Mouse (Mus musculus) G1E (cell line): ENCODE results near the gene Cdkl3.

Experiments used
- CTCF ChIP-seq: IDR thresholded peaks from 2 replicates; pipeline ENCODE4 v1.5.1; 2012; ENCODE audit warnings: low read depth, low read length, inconsistent platforms, mixed read lengths
- GATA1 ChIP-seq: IDR thresholded peaks from 2 replicates; pipeline ENCODE4 v1.6.1; 2012; ENCODE audit warnings: borderline replicate concordance, low read length, inconsistent platforms, mixed read lengths
- TAL1 ChIP-seq: conservative IDR thresholded peaks from 2 replicates; pipeline ENCODE4 v1.6.1; 2012; ENCODE audit warnings: low read depth, low read length, inconsistent platforms, mixed read lengths

DNA sequence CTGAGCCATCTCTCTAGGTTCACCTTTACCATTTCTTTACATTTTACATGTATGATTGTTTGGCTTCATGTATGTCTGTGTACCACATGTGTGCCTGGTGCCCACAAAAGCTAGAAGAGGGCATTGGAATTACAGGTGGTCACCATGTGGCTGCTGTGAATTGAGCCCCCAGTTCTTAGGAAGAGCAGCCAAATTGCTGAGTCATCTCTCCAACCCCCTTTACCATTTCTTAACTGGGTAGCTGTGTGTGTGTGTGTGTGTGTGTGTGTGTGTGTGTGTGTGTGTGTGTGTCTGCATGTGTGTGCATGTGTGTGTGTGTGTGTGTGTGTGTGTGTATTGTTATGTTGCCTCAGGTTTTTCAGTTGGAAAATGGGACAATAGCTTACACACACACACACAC is 40.1 kb downstream of the Cdkl3 start:
- no peak for TF ChIP-seq CTCF
- no peak for TF ChIP-seq TAL1
- no peak for TF ChIP-seq GATA1
